Mouse (Mus musculus) bone marrow macrophage, adult 2 months (primary cell): ENCODE results near the gene Clpp.

Source experiments
- CTCF ChIP-seq: IDR thresholded peaks from 2 replicates; pipeline ENCODE4 v1.5.1; 2012; ENCODE audit warnings: low read depth, mild to moderate bottlenecking, low read length, moderate library complexity
- POLR2A ChIP-seq: IDR thresholded peaks from 2 replicates; pipeline ENCODE4 v1.6.1; 2012; ENCODE audit warnings: mild to moderate bottlenecking, low read depth, low read length, borderline replicate concordance

DNA sequence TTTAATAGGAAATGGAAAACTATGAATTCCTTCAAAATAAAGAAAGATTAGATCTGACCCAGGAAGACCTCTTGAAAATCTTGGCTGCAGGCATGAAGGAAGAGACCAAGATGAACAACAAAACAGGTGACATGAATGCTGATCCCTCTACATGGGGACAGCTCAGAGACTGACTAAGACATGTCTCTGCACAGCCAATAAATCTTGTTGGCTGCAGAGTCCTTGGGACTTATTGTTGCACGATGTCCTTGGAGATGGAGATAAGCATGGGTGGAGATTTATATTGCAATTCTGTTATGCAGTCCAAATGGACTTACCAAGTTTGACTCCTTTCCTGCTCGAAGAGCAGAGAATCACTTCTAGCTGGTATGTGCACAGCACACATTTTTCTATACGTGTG is 20.8 kb upstream of the Clpp start:
- TF ChIP-seq CTCF (no peak), POLR2A (no peak)
